Mouse (Mus musculus): ENCODE data around the gene Gm13030.
"Not testable (repeated sequence)": the region's sequence is repeated elsewhere in the genome, so short reads cannot be mapped to it uniquely, and the experiment has no call there.

The Gm13030 gene

DNA sequence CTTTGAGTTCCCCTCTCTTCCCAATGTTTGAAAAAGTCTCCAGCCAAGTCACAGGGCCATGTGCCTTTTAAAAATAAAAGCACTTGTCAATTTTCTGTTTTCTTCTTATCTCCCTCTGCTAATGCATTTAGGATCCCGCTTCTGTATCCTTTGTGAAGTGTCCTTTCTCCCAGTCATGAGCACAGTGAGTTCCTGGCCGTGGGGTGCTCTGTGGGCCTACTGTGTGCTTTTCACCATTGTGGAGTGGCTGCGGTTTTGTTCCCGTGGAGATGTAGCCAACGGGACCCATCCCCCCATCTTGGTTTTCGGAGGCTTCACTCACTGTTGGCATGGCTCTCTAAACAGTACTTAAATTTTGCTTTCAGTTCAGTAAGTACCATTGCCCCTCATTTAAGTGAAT lies 7.8 kb downstream of the Gm13030 start:
- DNase-seq (ENCODE audit: low spot score), result no peak

DNA sequence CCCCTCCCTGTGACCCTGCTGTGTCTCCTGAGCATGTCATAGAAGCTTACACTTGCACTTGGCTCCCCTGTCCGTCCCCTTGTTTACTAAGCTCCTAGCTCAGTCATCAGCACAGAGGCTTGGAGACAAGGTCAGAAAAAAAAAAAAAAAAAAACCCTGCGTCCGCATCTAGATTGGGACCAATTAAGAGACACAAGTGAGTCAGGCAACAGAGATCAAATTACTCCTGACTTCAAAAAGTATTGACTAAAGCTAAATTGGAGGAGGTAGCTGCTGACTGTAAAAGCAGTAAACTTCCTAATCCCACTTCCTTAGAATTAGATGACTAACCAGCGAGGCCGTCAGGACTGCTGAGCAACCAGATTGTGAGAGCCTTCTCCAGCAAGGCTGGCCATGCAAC lies 8.7 kb downstream of the Gm13030 start:
- no peak for DNase-seq (ENCODE audit: low spot score)

DNA sequence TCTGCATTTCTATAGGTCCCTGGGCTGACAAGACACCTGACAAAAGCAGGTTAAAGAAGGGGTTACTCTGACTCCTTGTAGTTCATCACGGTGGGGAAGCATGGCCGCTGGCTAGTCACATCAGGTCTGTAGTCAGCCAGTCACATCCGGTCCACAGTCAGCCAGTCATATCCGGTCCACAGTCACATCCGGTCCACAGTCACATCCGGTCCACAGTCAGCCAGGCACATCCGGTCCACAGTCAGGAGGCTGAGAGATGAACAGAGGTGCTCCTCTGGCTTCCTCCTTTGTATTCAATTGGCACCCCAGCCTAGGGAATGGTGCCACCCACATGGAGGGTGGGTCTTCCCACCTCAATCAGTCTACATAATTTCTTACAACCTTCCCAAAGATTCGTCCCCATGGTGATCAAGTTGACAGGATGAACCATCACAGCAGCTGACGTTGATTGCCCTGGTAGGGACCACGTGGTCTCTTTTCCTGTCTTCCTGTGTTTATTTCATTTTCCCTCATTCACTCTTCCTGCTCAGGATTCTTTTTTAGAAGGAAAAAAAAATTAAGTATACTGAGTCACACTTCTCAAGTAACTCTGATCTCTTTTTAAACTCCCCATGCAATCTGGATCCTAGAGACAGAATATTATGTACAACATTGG lies 10.3 kb downstream of the Gm13030 start, which contains the start of gene Pla2g5:
Gene Pla2g5, minus strand, starts transcription at position 139 of the 655 bp plus-strand sequence.
- DNase-seq (ENCODE audit: low spot score), result no peak

DNA sequence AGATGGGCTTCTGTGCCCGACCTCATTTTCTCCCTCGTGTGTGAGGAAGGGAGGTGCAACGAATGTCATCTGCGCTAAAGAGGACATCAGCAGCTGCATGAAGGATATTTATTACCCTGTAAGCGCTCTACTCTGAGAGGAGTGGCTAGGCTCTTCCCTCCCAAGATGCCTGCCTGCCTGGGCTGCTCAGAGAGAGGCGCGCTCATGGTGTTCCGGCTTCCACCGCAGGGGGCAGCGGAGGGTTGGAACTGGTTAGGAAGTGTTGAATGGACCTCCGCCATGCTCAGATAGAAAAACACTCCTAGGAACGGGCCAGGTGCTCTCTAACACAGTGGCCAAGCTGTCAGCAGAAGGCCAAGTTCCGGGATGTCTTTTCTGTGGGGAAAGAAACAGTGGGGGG lies 14.0 kb downstream of the Gm13030 start:
- DNase-seq (ENCODE audit: low spot score), result peak; percentile 83

DNA sequence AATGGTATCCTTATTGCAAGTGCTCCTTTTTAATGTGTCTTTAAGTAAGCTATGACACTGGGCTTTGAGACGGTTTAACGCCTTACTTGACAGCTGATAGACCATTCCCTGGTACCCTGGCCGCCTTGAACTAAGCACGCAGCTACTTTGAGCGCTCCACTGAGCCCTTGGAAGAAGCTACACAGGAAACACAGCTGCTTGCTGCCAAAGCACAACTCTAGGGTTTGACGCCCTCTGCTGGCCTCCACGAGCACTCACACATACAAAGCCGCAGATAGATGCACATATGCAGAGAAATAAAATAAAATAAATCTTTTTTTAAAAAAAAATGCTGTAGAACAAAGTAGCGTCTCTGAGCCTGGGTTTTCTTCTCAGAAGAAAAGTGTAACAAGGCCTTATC lies 14.5 kb downstream of the Gm13030 start:
- DNase-seq (ENCODE audit: low spot score), result no peak

DNA sequence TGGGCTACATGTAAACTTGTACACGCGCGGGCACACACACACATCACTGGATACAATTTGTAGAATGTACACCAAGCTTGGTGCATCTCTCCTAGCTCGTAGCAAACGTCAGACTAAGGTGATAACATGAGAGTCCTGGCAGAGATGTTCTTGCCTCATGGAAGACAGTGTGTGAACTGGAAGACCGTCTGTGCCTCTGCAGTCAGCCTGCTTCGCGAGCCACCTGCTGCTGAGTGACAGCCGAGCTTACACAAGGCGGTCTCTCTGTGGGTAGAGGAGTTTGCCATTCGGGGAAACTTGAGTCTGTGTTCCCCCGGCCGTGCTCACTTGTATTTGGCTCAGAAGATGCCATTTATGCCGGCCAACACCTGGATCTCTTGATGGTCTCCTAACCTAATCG lies 15.3 kb downstream of the Gm13030 start:
- DNase-seq (ENCODE audit: low spot score), result no peak

DNA sequence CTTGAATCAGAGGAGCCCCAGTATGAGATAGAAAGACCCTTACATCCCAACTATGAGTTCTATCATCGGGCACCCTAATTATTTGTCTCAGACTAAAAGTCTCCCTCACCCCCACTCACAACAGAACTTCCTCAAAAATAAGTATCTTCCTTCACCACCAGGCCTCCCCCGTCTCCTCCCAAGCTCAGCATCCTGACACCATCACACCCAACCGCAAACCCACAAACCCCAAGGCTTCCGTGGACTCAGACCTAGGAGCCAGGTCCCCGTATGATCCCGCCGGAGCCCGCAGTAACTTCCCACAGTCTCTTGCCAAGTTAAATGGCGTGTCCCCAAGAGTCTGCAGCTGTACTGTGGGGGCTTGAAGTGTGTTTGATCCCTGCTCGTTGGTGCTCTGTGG lies 16.2 kb downstream of the Gm13030 start:
- DNase-seq (ENCODE audit: low spot score), result no peak

DNA sequence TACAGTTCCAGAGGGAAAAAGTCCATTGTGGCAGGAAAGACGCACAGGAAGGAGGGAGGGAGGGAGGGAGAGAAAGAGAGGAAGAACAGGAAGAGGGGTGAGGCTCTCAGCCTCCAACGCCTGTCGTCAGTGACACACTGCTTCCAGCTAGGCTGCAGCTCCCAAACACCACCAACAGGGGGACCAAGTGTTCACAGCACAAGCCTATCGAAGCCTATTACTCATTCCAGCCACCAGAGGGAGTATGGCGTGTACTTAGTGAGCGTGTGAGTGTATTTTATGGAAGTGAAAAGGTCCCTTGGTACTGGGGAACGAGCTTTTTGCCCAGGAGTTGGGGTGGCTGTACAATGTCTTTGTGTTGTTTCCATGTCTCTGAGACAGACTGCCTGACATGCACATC lies 17.3 kb downstream of the Gm13030 start:
- peak; percentile 91 for DNase-seq (ENCODE audit: low spot score)

DNA sequence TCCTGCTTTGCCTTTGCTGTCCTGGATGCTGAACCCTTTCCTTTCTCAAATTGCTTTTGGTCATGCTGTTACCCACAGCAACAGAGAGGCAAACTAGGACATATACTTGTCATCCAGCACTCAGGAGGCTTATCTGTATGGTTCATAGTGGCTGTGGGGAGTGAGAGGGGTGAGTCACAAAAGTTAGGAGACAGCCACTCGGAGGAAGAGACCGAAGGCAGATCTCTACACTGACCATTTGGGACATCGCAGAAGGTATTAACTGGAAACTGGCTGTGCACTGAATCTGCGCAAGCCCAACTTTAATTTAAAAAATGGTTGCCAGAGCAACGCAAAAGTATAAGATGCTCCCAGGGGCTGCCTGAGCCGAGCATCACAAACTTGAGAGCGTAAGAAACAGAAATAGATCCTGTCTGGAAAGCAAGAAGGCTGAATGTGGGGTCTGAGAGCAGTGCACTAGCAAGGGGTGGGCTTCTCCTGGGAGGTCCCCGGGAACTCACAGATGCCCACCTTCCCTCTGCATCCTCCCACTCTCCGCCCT lies 18.6 kb downstream of the Gm13030 start:
- DNase-seq (ENCODE audit: low spot score), result no peak

DNA sequence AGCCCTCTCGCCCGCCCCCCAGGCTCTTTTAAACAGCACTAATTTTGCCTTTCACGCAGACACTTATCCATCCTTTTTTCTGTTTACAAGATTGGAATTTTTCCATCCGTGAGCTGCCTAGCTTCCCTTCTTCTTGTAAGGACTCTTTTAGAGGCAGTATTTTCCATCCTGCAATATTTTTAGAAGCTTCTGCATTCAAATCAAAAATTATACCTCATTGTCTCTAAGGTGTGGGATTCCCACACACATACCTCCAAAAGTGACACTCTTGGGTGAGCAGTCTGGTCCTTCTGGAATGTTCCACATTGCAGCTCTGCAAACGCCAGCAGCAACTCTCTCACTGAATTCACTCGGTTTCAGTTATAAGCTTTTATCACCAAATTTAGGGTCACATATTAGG lies 20.8 kb downstream of the Gm13030 start:
- no peak for DNase-seq (ENCODE audit: low spot score)

DNA sequence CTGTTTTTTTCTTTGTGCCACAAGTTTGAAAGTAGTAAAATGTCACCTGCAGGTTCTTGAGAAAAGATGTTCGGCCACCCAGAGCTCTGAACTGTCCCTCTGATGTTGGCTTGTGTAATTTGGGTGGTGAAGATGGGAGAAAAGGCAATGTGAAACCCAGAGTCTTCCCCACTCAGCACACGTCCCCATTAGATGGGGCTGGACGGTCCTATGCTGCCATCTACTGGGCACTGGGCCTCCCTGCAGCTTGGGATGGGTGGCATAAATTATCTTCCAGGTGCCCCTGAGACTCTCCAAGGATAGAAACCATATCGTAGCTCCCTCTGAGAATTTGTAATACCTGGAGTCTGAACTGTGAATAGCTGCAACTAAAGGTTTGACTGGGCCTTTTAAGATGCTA lies 22.3 kb downstream of the Gm13030 start:
- peak; percentile 85 for DNase-seq (ENCODE audit: low spot score)

DNA sequence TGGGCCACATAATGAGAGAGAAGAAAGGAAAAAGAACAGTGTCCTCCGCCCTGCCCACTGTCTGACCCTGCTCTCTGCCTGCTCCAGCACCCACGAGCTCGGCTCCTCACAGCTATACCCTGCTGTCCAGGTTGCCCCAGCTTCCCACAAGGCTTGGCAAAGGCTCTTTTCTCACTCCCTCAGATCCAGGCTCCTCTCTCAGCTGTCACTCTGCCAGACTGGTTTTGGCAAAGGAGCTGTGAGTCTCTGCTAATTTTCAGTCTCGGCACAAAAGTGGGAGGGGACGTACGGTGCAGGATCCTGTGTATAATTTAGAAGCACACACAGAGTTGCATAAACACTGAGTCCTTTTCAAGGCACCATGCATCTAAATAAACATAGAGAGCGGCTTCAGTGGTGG lies 32.4 kb downstream of the Gm13030 start:
- no peak for DNase-seq (ENCODE audit: low spot score)

DNA sequence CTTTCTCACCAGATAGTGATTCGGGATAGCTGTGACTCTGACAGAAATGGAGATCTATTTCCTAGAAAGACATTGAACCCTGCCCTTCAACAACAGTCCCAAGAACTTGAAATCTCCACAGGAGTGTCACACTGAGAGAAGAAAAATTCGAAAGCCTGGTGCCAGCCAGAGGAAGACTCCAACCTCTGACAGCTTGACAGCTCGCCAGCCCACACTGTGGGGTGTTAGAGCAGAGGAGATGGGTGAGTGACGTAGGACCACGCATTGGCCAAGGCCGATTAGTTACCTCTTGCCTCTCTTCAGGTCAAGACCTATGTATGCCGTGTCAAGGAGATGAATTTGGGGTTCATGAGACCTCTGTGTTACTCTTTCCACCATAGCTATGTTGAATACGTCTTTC lies 33.0 kb downstream of the Gm13030 start:
- no peak for DNase-seq (ENCODE audit: low spot score)

DNA sequence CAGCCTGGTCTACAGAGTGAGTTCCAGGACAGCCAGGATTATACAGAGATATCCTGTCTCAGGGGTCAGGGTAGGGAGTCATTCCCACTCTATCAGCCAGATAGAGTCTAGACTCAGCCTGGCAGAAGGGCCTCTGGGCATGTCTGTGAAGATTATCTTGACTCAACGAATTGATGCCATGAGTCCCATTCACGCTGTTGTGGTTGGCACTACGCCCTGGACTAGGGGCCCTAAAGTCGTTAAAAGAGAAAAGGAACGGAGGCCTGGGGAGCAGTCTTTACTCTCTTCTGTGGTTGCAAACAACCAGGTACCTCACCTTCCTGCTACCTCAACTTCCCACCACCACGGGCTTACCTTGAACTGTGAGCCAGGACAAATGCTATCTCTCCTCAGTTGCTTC lies 34.0 kb downstream of the Gm13030 start:
- DNase-seq (ENCODE audit: low spot score), result no peak

DNA sequence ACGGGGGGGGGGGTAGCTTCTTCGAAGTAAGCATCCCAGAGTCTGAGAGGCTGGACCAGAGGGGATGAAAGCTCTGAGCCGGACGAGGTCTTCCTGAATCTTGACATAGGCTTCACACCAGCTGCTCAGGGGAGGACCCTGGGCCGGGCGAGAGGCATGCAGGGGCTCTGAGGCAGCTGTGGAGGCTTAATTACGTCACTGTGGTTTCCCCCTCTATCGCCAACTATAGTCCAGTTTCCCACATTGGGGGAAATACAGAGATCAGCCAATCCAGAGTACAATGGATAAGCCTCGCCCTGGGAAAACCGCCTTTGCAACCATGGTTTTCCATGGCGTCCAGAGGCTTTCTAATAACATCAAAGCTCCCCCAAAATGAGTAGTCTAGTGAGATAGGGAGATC lies 46.6 kb downstream of the Gm13030 start:
- DNase-seq (ENCODE audit: low spot score), result no peak

DNA sequence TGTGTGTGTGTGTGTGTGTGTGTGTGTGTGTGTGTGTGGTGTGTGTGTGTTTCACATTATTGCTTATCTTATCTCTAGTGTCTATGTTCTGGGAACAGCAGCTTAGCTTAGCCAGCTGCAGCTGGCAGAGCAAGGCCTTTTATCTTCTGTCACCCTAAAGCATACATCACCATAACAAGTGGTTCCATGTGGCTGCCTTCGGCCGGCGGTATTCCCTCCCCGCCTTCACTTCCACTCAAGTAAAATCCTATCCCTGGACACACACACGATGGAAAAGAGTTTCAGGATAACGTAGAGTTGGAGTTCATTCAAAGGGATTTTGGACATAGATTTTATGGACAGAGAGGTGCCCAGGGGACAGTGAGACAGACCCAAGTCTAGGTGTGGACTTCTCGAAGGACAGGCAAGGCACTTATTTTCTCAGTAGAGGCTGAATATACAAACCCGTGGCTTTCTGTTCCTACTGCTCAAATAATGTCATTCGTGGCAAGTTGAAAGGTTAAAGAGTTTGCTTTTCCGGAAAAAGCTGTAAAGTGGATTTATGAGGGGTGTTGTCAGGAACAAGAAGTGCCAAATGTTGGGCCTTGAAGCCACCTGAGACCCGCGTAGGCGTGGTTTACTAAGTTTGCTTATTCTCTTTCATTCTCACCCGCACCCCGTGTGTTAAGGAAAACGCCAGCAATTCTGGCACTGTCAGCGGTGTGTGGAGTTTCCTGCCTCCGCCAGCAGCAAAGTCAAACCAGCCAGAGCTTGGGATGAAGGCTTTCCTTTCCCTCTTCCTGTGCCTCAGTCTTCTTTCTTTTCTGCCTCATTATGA lies 47.8 kb downstream of the Gm13030 start:
- no peak for DNase-seq (ENCODE audit: low spot score)

DNA sequence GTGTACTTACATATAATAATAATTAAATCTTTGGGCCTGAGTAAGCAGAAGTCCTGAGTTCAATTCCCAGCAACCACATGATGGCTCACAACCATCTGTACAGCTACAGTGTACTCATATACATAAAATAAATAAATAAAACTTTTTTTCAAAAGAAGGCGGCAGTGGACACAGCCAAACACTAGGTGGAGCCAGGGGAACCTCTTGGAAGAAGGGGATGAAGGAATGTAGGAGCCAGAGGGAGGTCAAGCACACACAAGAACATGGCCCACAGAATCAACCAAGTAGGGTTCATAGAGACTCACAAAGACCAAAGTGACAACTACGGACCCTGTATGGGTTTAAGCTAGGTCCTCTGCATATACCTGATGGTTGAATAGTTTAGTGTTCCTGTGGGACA lies 49.1 kb downstream of the Gm13030 start:
- no peak for DNase-seq (ENCODE audit: low spot score)

DNA sequence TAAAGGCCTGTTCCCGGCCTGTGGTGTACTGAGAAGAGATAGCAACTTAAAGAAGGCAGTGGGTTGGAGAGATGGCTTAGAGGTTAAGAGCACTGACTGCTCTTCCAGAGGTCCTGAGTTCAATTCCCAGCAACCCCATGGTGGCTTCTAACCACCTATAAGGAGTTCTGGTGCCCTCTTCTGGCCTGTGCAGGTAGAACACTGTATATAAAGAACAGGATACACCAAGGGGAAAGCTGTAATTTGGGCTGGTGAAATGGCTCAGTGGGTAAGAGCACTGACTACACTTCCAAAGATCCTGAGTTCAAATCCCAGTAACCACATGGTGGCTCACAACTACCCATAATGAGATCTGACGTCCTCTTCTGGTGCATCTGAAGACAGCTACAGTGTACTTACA lies 49.6 kb downstream of the Gm13030 start:
- not testable (repeated sequence) for DNase-seq (ENCODE audit: low spot score)

DNA sequence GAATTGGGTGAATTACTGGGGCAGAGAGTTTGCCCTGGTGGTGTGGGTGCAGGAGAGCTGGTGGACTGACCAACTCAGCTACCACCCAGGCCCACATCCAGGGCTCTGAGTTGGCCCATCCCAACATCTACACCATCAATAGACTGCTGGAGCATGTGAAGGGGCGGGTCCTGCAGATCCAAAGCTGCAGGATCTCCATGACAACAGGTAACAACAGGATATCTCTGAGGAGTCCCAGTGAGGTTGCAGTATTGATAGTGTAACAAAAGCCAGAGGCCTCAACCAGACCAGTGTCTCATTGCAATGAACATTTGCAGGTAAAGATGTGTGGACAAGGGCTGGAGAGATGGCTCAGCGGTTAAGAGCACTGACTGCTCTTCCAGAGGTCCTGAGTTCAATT lies 52.7 kb downstream of the Gm13030 start:
- no peak for DNase-seq (ENCODE audit: low spot score)
